Mouse (Mus musculus): Measurements from ENCODE around the gene Ank3.

DNA sequence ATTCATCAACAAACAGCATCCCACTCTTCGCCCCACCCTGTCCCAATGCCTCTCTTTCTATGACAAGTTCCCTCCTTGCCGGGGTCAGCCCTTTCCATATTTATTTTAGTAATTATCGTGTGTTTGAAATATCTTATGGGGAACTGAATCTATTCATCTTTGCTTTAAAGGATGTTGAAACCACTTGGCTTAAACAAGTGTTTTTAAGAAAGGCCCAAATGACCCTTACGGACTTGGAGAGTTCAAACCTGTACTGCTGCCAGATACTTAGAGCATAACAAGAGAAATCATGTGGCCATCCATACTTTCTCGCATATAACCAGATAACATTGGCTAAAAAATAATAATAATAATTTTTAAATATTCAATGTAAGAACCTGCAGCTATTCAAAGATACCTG lies 48.7 kb downstream of the Ank3 start:
- TF ChIP-seq CTCF (IDR thresholded peaks at IDR 0.05; ENCODE audit: control insufficient read depth, insufficient read depth, low read length) (no peak), POLR2A (IDR thresholded peaks at IDR 0.05; ENCODE audit: borderline replicate concordance, control insufficient read depth, low read depth, low read length) (no peak)
